Mouse (Mus musculus): ENCODE results near the gene Gpnmb.

Gpnmb gene

DNA sequence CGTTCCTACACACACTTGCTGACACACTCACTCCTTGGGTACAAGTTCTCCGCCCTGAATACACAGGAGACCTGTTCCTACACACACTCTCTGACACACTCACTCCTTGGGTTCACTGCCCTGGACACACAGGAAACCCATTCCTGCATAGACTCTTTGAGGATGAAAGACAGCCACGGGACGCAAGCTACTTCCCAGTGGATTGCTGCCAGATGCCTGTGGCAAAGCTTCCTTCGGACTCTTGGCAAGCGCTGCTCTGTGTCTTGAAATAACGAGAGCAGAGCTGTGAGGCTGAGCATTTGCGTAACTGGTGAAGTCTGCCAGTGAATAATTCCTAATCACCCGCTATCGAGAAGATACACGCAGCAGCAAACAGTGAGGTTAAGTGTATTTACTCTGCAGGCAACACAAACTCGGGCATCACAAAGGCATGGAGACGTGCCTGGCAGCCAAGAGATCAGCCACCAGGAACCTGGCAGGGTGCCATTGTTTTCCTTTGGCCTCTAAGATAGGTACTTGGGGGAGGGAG, 60.7 kb downstream of the Gpnmb start:
- 20% methylated on average over 13 of the region's 13 CpGs for WGBS

DNA sequence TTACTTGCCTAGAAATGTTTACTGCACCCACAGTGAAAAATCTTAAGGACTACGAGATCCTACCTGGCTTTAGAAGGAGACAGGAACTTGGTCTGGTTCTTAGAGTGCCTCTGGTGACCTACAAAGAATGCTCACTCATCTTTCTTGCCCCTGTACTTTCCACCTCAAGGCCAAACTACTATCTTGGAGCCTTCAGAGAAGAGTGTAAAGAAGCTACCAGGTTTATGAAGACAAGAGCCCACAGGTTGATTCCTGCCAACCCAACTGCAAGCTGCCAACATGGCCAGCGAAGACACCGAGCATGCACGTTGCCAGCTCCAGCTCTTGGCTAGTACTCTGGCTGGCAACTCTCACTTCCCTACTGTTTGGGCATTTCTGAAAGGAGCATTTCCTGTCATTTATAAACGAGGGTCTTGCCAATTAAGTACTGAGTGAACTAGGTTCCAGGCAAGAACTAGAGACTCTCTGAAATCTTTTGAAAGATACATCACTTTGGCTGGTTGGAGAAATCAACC, 61.3 kb downstream of the Gpnmb start:
- 38% methylated on average over 5 of the region's 5 CpGs for WGBS

DNA sequence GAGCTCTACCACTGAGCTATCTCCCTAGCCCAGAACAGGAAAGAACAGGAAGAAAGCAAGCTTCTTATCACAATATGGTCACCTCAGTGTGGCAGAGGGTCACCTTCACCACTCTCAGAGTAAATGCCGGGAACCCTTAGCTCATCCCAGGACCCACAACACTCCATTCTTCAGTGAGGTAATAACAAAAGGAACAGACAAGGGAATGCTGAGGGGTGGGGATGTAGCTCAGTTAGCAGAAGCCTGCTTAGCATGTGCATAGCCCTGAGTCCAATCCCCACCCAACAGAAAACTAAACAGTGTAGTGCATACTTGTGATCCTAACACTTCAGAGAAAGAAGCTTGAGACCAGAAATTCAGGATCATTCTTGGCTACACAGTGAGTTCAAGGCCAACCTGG, 62.7 kb downstream of the Gpnmb start:
- WGBS: 92% methylated on average over 1 of the region's 1 CpGs

DNA sequence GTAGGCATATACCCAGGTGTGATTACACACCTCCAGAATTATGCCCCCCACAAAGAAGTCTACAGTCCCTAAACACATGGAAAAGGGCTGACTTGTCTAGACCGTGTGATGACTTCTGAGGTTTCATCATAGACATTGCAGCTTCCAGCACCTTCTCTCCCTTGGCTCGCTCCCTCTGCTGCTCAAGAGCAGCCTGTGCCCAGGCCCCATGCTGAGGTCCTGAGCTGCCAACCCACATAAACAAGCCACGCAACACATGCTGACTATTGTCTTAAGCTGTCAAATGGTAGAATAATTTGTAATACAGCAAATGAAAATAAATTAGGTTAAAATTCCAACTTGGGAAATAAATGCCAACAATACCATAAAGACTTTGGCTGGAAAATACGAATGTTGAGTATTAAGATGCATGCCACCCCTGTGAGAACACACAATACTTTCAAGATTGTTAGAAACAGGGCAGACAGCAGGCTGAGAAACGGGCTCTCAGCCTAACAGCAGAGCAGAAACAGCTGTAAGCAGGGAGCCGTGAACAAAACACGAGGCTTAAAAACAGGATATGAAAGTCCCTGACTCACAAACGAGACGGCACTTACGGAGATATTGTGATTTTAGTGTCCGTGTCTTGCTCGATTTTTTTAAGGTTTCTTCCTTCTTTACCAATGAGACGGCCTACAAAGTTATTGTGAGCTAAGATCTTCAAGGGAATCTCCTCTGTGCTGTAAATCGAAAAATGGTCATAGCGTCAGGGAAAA, 70.6 kb downstream of the Gpnmb start:
- 77% methylated on average over 15 of the region's 15 CpGs for WGBS

DNA sequence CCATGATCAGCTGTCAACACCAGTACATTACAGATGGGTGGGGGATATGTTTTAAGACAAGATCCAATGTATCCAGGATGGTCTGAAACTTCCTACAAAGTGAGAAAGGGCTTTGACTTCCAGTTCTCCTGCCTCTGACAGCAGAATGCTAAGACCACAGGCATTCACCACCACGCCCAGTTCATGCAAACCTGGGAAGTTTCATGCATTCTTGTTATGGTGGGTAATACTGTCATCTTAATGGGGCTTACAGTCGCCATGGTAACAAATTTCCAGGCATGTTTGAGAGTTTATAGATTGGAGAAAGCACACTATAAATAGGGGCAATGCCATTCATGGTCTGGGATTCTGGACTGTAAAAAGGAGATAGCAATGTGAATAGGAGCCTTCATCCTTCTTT, 72.8 kb downstream of the Gpnmb start:
- WGBS: 83% methylated on average over 2 of the region's 2 CpGs

DNA sequence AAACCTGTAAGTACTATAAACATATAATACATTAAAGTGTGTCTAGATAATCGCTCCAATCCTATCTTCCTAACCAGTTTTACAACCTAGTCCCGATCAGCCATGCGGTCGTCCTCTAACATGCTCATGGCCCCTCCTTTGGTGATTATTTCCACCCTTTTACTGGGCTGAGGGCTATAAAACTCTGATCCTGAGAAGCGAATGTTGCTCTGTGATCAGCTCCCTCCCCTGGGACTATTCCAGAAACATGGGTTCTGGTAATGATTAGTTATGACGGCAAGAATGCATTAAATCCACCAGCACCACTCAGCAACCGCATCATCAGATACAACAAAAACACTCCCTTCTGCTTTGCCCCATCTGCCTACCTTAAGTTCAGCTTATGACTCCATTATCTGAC, 77.5 kb downstream of the Gpnmb start:
- 96% methylated on average over 7 of the region's 7 CpGs for WGBS

DNA sequence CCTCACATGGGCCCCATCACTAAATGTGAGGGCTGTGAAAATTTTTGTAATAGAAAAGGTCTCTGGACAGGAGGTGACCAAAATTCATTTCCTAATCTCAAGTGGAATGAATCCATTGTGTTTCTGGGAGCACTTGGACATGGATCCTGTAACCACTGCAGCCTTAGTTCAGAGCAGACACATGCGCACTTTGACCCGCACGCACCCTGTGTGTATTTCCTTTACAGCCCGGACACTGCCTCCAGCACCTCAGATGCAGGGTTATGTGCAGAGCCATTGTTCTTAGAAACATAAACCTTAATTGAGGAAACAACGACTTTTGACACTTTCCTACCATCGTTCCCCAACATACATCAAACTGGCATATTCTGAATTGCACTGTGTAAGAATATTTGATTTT, 78.1 kb downstream of the Gpnmb start:
- WGBS: 92% methylated on average over 6 of the region's 6 CpGs

DNA sequence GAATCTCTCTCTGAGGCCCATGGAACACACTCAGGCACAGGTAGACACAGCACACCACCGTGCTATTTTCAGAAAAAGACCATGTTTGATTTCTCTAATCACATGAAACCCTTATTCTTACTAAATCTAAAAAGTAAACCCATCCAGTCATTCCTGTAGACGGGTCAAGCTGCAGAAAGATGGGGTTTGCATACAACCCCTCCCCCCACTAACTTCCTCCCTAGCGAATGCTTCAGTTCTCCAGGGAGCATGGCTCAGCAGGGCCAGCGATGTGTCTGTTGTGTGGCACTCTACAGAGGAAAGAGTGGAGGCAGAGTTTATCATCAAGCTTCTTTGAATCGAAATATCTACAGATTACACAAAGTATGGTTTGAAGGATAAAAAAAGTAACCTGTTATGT, 79.2 kb downstream of the Gpnmb start:
- 80% methylated on average over 5 of the region's 5 CpGs for WGBS

DNA sequence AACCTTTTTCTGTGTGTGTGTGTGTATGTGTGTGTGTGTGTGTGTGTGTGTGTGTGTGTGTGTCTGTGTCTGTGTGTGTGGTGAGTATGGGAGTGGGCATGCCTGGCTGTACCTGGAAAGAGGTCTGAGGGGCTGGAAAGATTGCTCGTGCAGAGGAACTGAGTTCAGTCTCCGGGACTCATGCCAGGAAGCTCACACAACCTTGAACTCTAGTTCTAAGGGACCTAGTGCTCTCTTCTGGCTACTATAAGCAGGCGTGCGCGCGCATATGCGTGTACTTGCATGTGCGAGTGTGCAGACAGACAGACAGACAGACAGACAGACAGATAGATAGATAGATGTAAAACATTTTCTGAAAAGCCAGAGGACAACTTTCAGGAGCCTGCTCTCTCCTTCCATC, 79.9 kb downstream of the Gpnmb start:
- 86% methylated on average over 8 of the region's 8 CpGs for WGBS

DNA sequence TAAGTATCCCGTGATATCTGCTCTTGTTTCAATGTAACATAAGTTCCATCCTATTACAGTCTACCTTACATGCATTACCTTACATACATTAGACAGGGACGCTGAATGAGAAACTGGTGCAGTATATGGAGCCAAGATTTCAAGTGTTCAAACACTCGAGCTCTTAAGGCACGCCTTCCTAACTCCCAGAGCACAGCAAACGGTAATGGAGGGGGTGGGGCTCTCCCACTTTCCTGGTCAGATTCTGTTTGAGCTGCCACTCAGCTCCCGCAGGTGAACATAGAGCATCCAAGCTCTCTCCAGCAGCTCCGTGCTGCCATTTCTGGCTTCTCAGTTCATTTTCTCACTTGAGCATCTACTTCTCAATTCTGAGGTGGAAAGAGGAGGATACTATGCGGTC, 82.1 kb downstream of the Gpnmb start:
- 78% methylated on average over 8 of the region's 8 CpGs for WGBS

DNA sequence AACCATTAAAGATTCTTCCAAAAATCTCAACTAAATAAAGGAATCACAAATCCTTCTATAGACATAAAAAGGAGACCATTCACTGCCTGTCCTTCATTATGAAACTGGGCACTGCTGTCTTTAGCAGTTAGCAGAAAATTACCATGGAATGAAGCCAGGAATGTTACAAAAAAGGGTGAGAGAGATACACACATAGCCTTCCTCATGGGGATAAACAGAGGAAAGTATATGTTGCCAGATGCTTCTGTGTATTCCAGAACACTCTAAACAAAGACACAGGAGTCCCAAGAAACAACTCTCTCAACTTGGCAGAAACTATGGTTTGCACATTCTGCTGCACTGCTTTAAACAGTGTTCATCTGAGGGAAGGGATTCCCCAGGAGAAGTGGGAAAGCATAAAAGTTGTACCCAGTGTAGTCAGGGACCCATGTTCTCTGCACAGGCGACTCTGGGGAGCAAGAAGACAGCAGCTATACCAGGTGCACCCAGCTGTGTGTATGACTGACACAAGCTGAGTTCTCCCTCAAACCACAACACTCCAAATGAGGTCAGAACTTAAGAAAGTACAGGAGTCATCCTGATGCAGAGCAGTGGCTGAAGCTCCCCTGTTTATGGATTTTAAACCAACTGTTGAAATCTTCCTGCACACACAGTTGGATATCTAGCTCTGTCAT, 83.3 kb downstream of the Gpnmb start:
- 69% methylated on average over 1 of the region's 1 CpGs for WGBS

DNA sequence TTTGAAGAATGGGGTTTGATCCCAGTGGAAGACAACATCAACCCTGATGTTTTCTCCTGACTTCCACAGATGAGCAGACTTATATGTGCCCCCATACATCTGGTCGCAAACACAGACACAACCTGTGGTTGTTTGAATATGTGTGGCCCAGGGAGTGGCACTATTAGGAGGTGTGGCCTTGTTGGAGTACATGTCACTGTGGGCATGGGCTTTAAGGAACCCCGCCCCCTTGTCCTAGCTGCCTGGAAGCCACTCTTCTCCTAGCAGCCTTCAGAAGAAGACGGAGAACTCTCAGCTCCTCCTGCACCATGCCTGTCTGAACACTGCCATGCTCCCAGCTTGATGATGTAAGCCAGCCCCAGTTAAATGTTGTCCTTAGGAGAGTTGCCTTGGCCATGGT, 84.0 kb downstream of the Gpnmb start:
- 96% methylated on average over 3 of the region's 3 CpGs for WGBS
